Mouse (Mus musculus) liver, postnatal 0 days (tissue): Measurements from ENCODE around the gene Utrn. TPM values are rescaled to one million over a fixed set of nuclear protein-coding genes. Genes with fewer than 3 reads are reported as not detected.

ENCODE experiments used
- ATAC-seq: fragments of 200-750 bp; cut with Nextera tagmentation; 2 replicates; pipeline ENCODE4 v1.8.0; 2017; ENCODE audit warnings: mild to moderate bottlenecking, moderate library complexity
- DNase-seq: peaks from one replicate; pipeline ENCODE4 v3.0.0-alpha.2; 2016
- H3K27ac ChIP-seq: fragments of 300-500 bp; sonication (generic); 2 replicates; pipeline ENCODE4 v1.5.1; 2014; ENCODE audit warnings: antibody characterized with exemption, moderate library complexity, mild to moderate bottlenecking, low read depth
- H3K27me3 ChIP-seq: fragments of 300-500 bp; sonication (generic); 2 replicates; pipeline ENCODE4 v1.6.1; 2014; ENCODE audit warnings: low read length, control low read depth, mixed read lengths; ENCODE audit not compliant: insufficient read depth
- H3K36me3 ChIP-seq: fragments of 300-500 bp; sonication (generic); replicated peaks from 2 replicates; pipeline ENCODE4 v1.6.1; 2014; ENCODE audit warnings: mild to moderate bottlenecking, control low read depth, low read length, moderate library complexity, mixed read lengths; ENCODE audit not compliant: insufficient read depth
- H3K4me1 ChIP-seq: fragments of 300-500 bp; sonication (generic); 2 replicates; pipeline ENCODE4 v1.6.1; 2014; ENCODE audit warnings: antibody characterized with exemption, mild to moderate bottlenecking, control low read depth; ENCODE audit not compliant: insufficient read depth
- H3K4me2 ChIP-seq: fragments of 300-500 bp; sonication (generic); 2 replicates; pipeline ENCODE4 v1.6.1; 2014; ENCODE audit warnings: low read depth, mild to moderate bottlenecking, low read length, moderate library complexity, mixed read lengths
- H3K4me3 ChIP-seq: fragments of 300-500 bp; sonication (generic); 2 replicates; pipeline ENCODE4 v1.5.1; 2014; ENCODE audit warnings: low read depth, low read length
- H3K9ac ChIP-seq: fragments of 300-500 bp; sonication (generic); replicated peaks from 2 replicates; pipeline ENCODE4 v1.6.1; 2014; ENCODE audit warnings: mild to moderate bottlenecking, moderate library complexity
- H3K9me3 ChIP-seq: fragments of 300-500 bp; sonication (generic); 2 replicates; pipeline ENCODE4 v1.6.1; 2016; ENCODE audit warnings: mild to moderate bottlenecking, control low read depth, low read length, mixed read lengths
- CTCF ChIP-seq: sonication (generic); IDR thresholded peaks from 2 replicates; pipeline ENCODE4 v1.5.1; 2016; ENCODE audit warnings: antibody characterized with exemption, low read depth
- EP300 ChIP-seq: IDR thresholded peaks from 2 replicates; pipeline ENCODE4 v1.6.1; 2016; ENCODE audit warnings: antibody characterized with exemption, low read depth, mild to moderate bottlenecking
- WGBS: fragments of 180-500 bp; shearing (Covaris S2); extraction: QIAGEN DNeasy Blood & Tissue Kit; methylation state at CpG from one replicate; pipeline ENCODE4 v1.1.7; 2014; ENCODE audit not compliant: insufficient replicate concordance; 5-methylcytosine and 5-hydroxymethylcytosine counted together
- polyA plus RNA-seq: library from polyadenylated mRNA; unstranded; fragments of >200 nt; fragmentation: Nextera tagmentation; extraction: Ambion mirVana; gene quantifications from 2 replicates; pipeline ENCODE4 v1.2.1, GENCODE M21; 2015

The Utrn gene
- polyA plus RNA-seq, 1 experiment from 2014 or later: 9.7 TPM

GRCm38 (mm10) chr10:12799416-12799815 lies 69.7 kb downstream of the Utrn start:
- DNase-seq (no peak), ATAC-seq (no peak)
- no peak overlapping the region for H3K27ac ChIP-seq
- no peak overlapping the region for H3K4me2 ChIP-seq
- H3K27me3 ChIP-seq: no peaks in the 10 kb centered on the region
- no peaks in the 10 kb centered on the region for H3K36me3 ChIP-seq
- no peak overlapping the region for H3K4me3 ChIP-seq
- H3K9me3 ChIP-seq: no peaks in the 10 kb centered on the region
- no peak overlapping the region for H3K9ac ChIP-seq
- WGBS: 91% methylated on average over 2 of the region's 2 CpGs
- TF ChIP-seq EP300: no peak
- TF ChIP-seq CTCF: no peak
- H3K4me1 ChIP-seq: no peaks in the 10 kb centered on the region

GRCm38 (mm10) chr10:12798248-12798647 lies 70.9 kb downstream of the Utrn start:
- Histone ChIP-seq H3K27ac (no peak overlapping the region), H3K36me3 (no peaks in the 10 kb centered on the region), H3K27me3 (no peaks in the 10 kb centered on the region), H3K9me3 (no peaks in the 10 kb centered on the region), H3K9ac (no peak overlapping the region), H3K4me3 (no peak overlapping the region), H3K4me2 (no peak overlapping the region), H3K4me1 (no peaks in the 10 kb centered on the region)
- ATAC-seq (no peak), DNase-seq (no peak)
- TF ChIP-seq CTCF: no peak
- no peak for TF ChIP-seq EP300
- 79% methylated on average over 4 of the region's 4 CpGs for WGBS

- H3K36me3 ChIP-seq: no peaks in the 10 kb centered on the region
- no peak overlapping the region for H3K27ac ChIP-seq
- no peak overlapping the region for H3K4me2 ChIP-seq
- 88% methylated on average over 1 of the region's 1 CpGs for WGBS
- H3K27me3 ChIP-seq: no peaks in the 10 kb centered on the region
- H3K9me3 ChIP-seq: no peaks in the 10 kb centered on the region
- TF ChIP-seq EP300 (no peak), CTCF (no peak)
- H3K4me3 ChIP-seq: no peak overlapping the region
- ATAC-seq (no peak), DNase-seq (no peak)
- no peaks in the 10 kb centered on the region for H3K4me1 ChIP-seq
- H3K9ac ChIP-seq: no peak overlapping the region
Observed at GRCm38 (mm10) chr10:12796510-12796840, 72.7 kb downstream of the Utrn start.

GRCm38 (mm10) chr10:12795796-12796509 lies 73.2 kb downstream of the Utrn start:
- WGBS: 75% methylated on average over 8 of the region's 8 CpGs
- H3K27me3 ChIP-seq: no peaks in the 10 kb centered on the region
- no peaks in the 10 kb centered on the region for H3K4me1 ChIP-seq
- no peak overlapping the region for H3K4me2 ChIP-seq
- no peaks in the 10 kb centered on the region for H3K9me3 ChIP-seq
- no peak overlapping the region for H3K4me3 ChIP-seq
- no peak for TF ChIP-seq CTCF
- no peak for TF ChIP-seq EP300
- DNase-seq: no peak
- no peak for ATAC-seq
- no peak overlapping the region for H3K27ac ChIP-seq
- H3K9ac ChIP-seq: no peak overlapping the region
- no peaks in the 10 kb centered on the region for H3K36me3 ChIP-seq

GRCm38 (mm10) chr10:12792049-12792448 lies 77.1 kb downstream of the Utrn start:
- Histone ChIP-seq H3K4me2 (no peak overlapping the region), H3K27ac (no peak overlapping the region), H3K36me3 (no peaks in the 10 kb centered on the region), H3K4me3 (no peak overlapping the region), H3K9ac (no peak overlapping the region), H3K27me3 (no peaks in the 10 kb centered on the region), H3K4me1 (peaks cover 5% of the 10 kb centered on the region), H3K9me3 (no peaks in the 10 kb centered on the region)
- DNase-seq (no peak), ATAC-seq (no peak)
- WGBS: 72% methylated on average over 6 of the region's 6 CpGs
- TF ChIP-seq CTCF (no peak), EP300 (no peak)

- Histone ChIP-seq H3K9ac (no peak overlapping the region), H3K9me3 (no peaks in the 10 kb centered on the region), H3K4me3 (no peak overlapping the region), H3K4me1 (peaks cover 5% of the 10 kb centered on the region), H3K27me3 (no peaks in the 10 kb centered on the region), H3K36me3 (no peaks in the 10 kb centered on the region), H3K4me2 (no peak overlapping the region), H3K27ac (no peak overlapping the region)
- DNase-seq: no peak
- no peak for TF ChIP-seq EP300
- TF ChIP-seq CTCF: no peak
- 70% methylated on average over 3 of the region's 3 CpGs for WGBS
- ATAC-seq: no peak
Observed at GRCm38 (mm10) chr10:12790881-12791280, 78.3 kb downstream of the Utrn start.
